Mouse (Mus musculus) lung, postnatal 0 days (tissue): Measurements from ENCODE around the gene Mlycd. TPM values are rescaled to one million over a fixed set of nuclear protein-coding genes. Genes with fewer than 3 reads are reported as not detected.

Source experiments
- ATAC-seq: fragments of 200-750 bp; cut with Nextera tagmentation; 2 replicates; pipeline ENCODE4 v1.8.0; 2017; ENCODE audit warnings: moderate library complexity
- DNase-seq: peaks from one replicate; pipeline ENCODE4 v3.0.0-alpha.2; 2016; ENCODE audit warnings: low spot score
- H3K27ac ChIP-seq: fragments of 300-500 bp; sonication (generic); 2 replicates; pipeline ENCODE4 v1.5.1; 2014; ENCODE audit warnings: antibody characterized with exemption, mild to moderate bottlenecking, low read length, mixed read lengths
- H3K27me3 ChIP-seq: fragments of 300-500 bp; sonication (generic); replicated peaks from 2 replicates; pipeline ENCODE4 v1.6.1; 2014; ENCODE audit warnings: low read length, mixed read lengths; ENCODE audit not compliant: insufficient read depth
- H3K36me3 ChIP-seq: fragments of 300-500 bp; sonication (generic); 2 replicates; pipeline ENCODE4 v1.6.1; 2014; ENCODE audit warnings: low read length, mixed read lengths; ENCODE audit not compliant: insufficient read depth
- H3K4me1 ChIP-seq: fragments of 300-500 bp; sonication (generic); 2 replicates; pipeline ENCODE4 v1.6.1; 2014; ENCODE audit warnings: antibody characterized with exemption, low read depth, low read length, mixed read lengths; ENCODE audit not compliant: insufficient read depth
- H3K4me2 ChIP-seq: fragments of 300-500 bp; sonication (generic); replicated peaks from 2 replicates; pipeline ENCODE4 v1.6.1; 2014; ENCODE audit warnings: low read depth, mild to moderate bottlenecking, low read length, moderate library complexity, mixed read lengths
- H3K4me3 ChIP-seq: fragments of 300-500 bp; sonication (generic); 2 replicates; pipeline ENCODE4 v1.5.1; 2014; ENCODE audit warnings: low read depth, low read length
- H3K9ac ChIP-seq: fragments of 300-500 bp; sonication (generic); replicated peaks from 2 replicates; pipeline ENCODE4 v1.6.1; 2014; ENCODE audit warnings: low read depth, mild to moderate bottlenecking
- H3K9me3 ChIP-seq: fragments of 300-500 bp; sonication (generic); 2 replicates; pipeline ENCODE4 v1.6.1; 2016; ENCODE audit warnings: low read length, mixed read lengths
- CTCF ChIP-seq: IDR thresholded peaks from 2 replicates; pipeline ENCODE4 v1.5.1; 2016; ENCODE audit warnings: antibody characterized with exemption, mild to moderate bottlenecking
- EP300 ChIP-seq: IDR thresholded peaks from 2 replicates; pipeline ENCODE4 v1.6.1; 2016; ENCODE audit warnings: antibody characterized with exemption, mild to moderate bottlenecking, control low read depth
- WGBS: fragments of 180-500 bp; shearing (Covaris S2); extraction: QIAGEN DNeasy Blood & Tissue Kit; methylation state at CpG from one replicate; pipeline ENCODE4 v1.1.7; 2014; 5-methylcytosine and 5-hydroxymethylcytosine counted together
- polyA plus RNA-seq: library from polyadenylated mRNA; unstranded; fragments of >200 nt; fragmentation: Nextera tagmentation; extraction: Ambion mirVana; gene quantifications from 2 replicates; pipeline ENCODE4 v1.2.1, GENCODE M21; 2015

Gene Mlycd
- polyA plus RNA-seq, 1 experiment from 2014 or later, result 19.1 TPM

DNA sequence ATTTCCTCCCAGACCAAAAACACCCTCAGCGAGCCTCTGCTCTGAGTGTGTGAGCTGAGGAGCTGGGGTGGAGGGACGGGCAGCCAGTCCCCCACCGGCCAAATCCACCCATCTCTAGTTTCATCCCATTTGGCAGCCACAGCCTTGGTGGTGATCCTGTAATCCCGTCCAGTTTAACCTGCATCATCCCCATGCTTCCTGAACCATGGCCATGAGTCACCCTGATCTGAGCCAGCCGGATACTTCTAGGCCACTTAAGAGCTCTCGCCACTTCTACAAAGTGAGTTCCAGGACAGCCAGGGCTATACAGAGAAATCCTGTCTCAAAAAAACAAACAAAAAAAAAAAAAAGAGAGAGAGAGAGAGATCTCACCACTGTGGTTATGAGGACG is 33.7 kb downstream of the Mlycd start:
- peak; percentile 52 for DNase-seq
- Histone ChIP-seq H3K27me3 (no peaks in the 10 kb centered on the region), H3K36me3 (no peaks in the 10 kb centered on the region), H3K4me3 (no peak overlapping the region), H3K9ac (no peak overlapping the region), H3K9me3 (no peaks in the 10 kb centered on the region), H3K4me2 (no peak overlapping the region), H3K4me1 (peaks cover 21% of the 10 kb centered on the region; the same call in 1 of the 2 replicates), H3K27ac (no peak overlapping the region)
- peak; percentile 46 for ATAC-seq
- 46% methylated on average over 7 of the region's 7 CpGs for WGBS
- TF ChIP-seq CTCF (no peak), EP300 (no peak)

GRCm38 (mm10) chr8:119428766-119429327 is 34.2 kb downstream of the Mlycd start:
- no peak overlapping the region for H3K4me2 ChIP-seq
- peaks cover 18% of the 10 kb centered on the region; the same call in 1 of the 2 replicates for H3K4me1 ChIP-seq
- TF ChIP-seq CTCF (no peak), EP300 (no peak)
- no peak overlapping the region for H3K9ac ChIP-seq
- no peak for ATAC-seq
- H3K4me3 ChIP-seq, result no peak overlapping the region
- 49% methylated on average over 5 of the region's 5 CpGs for WGBS
- H3K27me3 ChIP-seq, result no peaks in the 10 kb centered on the region
- H3K9me3 ChIP-seq, result no peaks in the 10 kb centered on the region
- no peak for DNase-seq
- no peaks in the 10 kb centered on the region for H3K36me3 ChIP-seq
- H3K27ac ChIP-seq, result no peak overlapping the region

GRCm38 (mm10) chr8:119429552-119429951 is 34.9 kb downstream of the Mlycd start:
- Histone ChIP-seq H3K36me3 (no peaks in the 10 kb centered on the region), H3K4me3 (no peak overlapping the region), H3K4me1 (peaks cover 14% of the 10 kb centered on the region; the same call in 1 of the 2 replicates), H3K27me3 (no peaks in the 10 kb centered on the region), H3K27ac (no peak overlapping the region), H3K9me3 (no peaks in the 10 kb centered on the region), H3K9ac (no peak overlapping the region), H3K4me2 (no peak overlapping the region)
- ATAC-seq, result no peak
- no peak for TF ChIP-seq CTCF
- WGBS, result 48% methylated on average over 3 of the region's 3 CpGs
- no peak for DNase-seq

DNA sequence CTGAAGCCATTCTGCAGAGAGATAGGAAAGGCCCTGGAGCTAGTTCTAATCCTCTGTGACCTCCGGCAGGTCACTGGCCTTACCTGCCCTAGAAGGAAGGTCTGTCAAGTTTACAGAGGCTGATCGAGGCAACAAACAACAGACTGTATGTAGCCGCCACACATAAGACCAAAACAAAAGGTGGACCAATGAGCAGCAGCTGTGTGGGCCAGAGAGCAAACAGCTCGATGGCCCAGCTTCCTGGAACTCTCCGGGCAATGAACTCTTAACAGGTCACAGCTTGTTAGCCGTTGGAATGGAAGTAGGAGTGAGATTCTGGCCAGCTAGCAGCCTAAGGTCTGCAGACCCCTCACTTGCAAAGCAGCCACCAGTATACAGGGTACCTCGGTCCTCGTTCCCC is 35.6 kb downstream of the Mlycd start:
- DNase-seq, result no peak
- TF ChIP-seq EP300, result no peak
- no peak for TF ChIP-seq CTCF
- Histone ChIP-seq H3K9me3 (no peaks in the 10 kb centered on the region), H3K4me1 (peaks cover 13% of the 10 kb centered on the region; the same call in 1 of the 2 replicates), H3K27ac (no peak overlapping the region), H3K4me2 (no peak overlapping the region), H3K9ac (no peak overlapping the region), H3K27me3 (no peaks in the 10 kb centered on the region), H3K36me3 (no peaks in the 10 kb centered on the region), H3K4me3 (no peak overlapping the region)
- ATAC-seq, result no peak
- 61% methylated on average over 8 of the region's 8 CpGs for WGBS

GRCm38 (mm10) chr8:119430690-119431089 is 36.0 kb downstream of the Mlycd start:
- TF ChIP-seq CTCF, result no peak
- TF ChIP-seq EP300, result no peak
- 81% methylated on average over 7 of the region's 7 CpGs for WGBS
- DNase-seq, result no peak
- Histone ChIP-seq H3K36me3 (no peaks in the 10 kb centered on the region), H3K9ac (no peak overlapping the region), H3K4me3 (no peak overlapping the region), H3K27ac (no peak overlapping the region), H3K4me1 (peaks cover 13% of the 10 kb centered on the region; the same call in 1 of the 2 replicates), H3K27me3 (no peaks in the 10 kb centered on the region), H3K9me3 (no peaks in the 10 kb centered on the region), H3K4me2 (no peak overlapping the region)
- ATAC-seq, result no peak

DNA sequence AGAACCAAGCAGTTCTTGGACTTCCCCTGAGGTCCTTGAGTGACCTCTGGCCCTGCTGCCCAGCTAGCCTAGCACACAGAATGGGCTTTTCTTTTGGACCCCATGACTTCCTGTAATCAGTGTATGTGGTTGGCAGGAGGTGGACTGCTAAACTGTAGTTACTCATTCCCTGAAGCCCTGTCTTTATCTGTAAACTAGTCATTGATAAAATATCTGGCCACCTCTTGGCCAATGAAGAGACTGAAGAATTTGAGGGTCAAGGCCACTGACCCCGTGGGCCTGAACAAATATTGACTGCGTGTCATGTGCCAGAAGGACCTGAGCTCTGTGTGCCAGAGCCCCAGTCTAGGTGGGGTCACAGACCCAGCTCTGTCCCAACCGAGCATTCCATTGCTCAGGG is 37.7 kb downstream of the Mlycd start:
- 35% methylated on average over 3 of the region's 3 CpGs for WGBS
- Histone ChIP-seq H3K4me3 (no peak overlapping the region), H3K4me1 (peaks cover 7% of the 10 kb centered on the region; the same call in 1 of the 2 replicates), H3K9me3 (no peaks in the 10 kb centered on the region), H3K36me3 (no peaks in the 10 kb centered on the region), H3K9ac (no peak overlapping the region), H3K27me3 (no peaks in the 10 kb centered on the region), H3K4me2 (no peak overlapping the region), H3K27ac (no peak overlapping the region)
- TF ChIP-seq EP300 (no peak), CTCF (no peak)
- no peak for DNase-seq
- ATAC-seq, result no peak
